Mouse (Mus musculus): ENCODE measurements around the gene Lypd6.

GRCm38 (mm10) chr2:50173730-50174528, 107.7 kb downstream of the Lypd6 start:
- TF ChIP-seq CTCF (IDR thresholded peaks at IDR 0.05; ENCODE audit: low read depth), result no peak
- TF ChIP-seq EP300 (IDR thresholded peaks at IDR 0.05; ENCODE audit: low read depth), result no peak
